Mouse (Mus musculus): Measurements from ENCODE around the gene Rtn4rl1. TPM values are rescaled to one million over a fixed set of nuclear protein-coding genes. Genes with fewer than 3 reads are reported as not detected.
A peak's percentile ranks its signal among the peaks of the same experiment; 100 is the strongest.

Gene Rtn4rl1
- polyA plus RNA-seq, 1 experiment from 2014 or later: 2.1 TPM

DNA sequence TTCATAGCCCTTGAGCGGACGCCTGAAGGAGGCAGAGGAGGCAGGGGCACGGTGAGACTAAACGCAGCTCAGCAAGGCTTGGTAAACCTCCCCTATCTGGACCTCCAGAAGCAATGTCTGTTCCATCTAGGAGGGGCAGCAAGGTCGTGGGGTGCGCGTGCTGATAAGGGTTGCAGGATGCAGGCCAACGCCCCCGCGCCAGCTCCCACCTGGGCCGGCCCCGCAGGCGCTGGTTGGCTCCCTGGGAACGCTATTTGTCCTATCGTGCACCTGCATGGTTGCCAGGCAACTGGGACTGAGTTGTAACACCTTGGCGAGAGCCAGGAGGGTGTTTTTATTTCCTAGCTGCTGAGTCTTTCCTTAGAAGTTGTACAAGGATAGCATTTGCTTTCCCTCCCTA, 41.2 kb downstream of the Rtn4rl1 start:
- WGBS: 16% methylated on average over 16 of the region's 16 CpGs
- Histone ChIP-seq H3K4me1 (peaks cover 21% of the 10 kb centered on the region), H3K4me3 (0 out of 2 replicates have a peak overlapping the region, but pooled peaks have one; percentile 28), H3K27ac (replicated peaks) (no peak overlapping the region), H3K36me3 (replicated peaks) (no peaks in the 10 kb centered on the region), H3K27me3 (replicated peaks; ENCODE audit: low read depth, poor library complexity, severe bottlenecking) (peaks cover 56% of the 10 kb centered on the region), H3K9me3 (no peaks in the 10 kb centered on the region)
- DNase-seq (ENCODE audit: low spot score): peak; percentile 45

DNA sequence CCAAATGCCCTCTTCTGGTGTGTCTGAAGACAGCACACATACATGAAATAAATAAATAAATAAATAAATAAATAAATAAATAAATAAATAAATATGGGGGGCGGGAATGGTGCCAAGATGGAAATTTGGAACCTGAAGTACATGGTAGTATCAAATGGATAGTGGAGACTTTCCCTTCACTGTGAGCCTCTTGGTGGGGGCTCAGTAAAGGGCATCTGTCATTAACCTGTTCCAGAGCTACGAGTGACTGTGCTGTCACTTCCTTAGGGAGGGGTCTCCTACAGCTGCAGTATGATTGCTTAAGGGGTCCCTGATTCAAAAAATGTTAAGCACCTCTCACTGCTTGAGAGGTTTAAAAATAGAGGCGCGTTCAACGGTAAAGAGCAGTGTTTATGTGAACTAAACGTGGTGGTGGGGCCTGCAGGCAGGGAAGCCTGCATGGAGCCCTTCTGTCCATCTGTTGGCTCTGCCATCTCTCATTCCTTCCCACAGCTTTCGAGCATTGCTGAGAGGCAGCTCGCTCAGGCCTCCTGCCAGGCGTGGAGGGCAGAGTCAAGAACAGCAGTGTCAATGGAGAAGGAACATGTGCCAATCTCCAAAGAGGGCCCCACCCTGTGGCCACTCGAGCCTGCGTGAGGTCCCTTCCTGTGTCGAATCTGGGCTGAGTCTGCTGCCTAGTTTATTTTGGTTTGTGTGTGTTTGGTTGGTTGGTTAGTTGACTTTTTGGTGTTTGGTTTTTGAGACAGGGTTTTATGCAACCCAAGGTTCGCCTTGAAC, 46.8 kb downstream of the Rtn4rl1 start:
- Histone ChIP-seq H3K27ac (replicated peaks) (no peak overlapping the region), H3K27me3 (replicated peaks; ENCODE audit: low read depth, poor library complexity, severe bottlenecking) (peaks cover 21% of the 10 kb centered on the region), H3K9me3 (no peaks in the 10 kb centered on the region), H3K4me1 (peaks cover 16% of the 10 kb centered on the region), H3K4me3 (no peak overlapping the region), H3K36me3 (replicated peaks) (no peaks in the 10 kb centered on the region)
- 82% methylated on average over 13 of the region's 13 CpGs for WGBS
- DNase-seq (ENCODE audit: low spot score): no peak

DNA sequence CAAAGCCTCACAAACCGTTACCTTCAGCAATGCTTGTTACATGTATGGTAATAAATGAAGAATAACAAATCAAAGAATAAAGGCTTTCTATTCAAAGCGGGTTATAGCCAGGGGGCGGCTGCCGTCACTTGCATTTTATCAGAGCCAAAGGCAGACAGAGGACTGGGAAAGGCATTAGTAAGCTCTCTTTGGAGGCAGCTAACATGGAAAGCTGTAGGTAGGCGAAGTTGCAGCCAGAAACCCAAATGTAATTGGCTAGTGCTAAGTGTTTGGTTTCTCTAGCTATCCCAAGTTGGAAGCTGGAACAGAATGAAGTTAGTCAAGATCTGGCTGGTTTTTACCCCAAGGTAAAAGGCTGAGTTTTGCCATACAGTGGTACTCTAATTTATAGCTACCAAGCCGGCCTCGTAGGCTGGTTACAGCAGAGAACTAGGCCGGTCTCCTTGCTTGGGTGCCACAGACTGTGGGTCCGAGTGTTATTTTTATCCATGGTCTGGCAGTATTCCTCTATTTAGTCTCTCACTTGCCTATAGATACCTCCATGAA, 49.2 kb downstream of the Rtn4rl1 start:
- Histone ChIP-seq H3K36me3 (replicated peaks) (no peaks in the 10 kb centered on the region), H3K27me3 (replicated peaks; ENCODE audit: low read depth, poor library complexity, severe bottlenecking) (no peaks in the 10 kb centered on the region), H3K9me3 (no peaks in the 10 kb centered on the region), H3K27ac (replicated peaks) (no peak overlapping the region), H3K4me1 (peaks cover 24% of the 10 kb centered on the region), H3K4me3 (no peak overlapping the region)
- WGBS: 85% methylated on average over 9 of the region's 9 CpGs
- no peak for DNase-seq (ENCODE audit: low spot score)

DNA sequence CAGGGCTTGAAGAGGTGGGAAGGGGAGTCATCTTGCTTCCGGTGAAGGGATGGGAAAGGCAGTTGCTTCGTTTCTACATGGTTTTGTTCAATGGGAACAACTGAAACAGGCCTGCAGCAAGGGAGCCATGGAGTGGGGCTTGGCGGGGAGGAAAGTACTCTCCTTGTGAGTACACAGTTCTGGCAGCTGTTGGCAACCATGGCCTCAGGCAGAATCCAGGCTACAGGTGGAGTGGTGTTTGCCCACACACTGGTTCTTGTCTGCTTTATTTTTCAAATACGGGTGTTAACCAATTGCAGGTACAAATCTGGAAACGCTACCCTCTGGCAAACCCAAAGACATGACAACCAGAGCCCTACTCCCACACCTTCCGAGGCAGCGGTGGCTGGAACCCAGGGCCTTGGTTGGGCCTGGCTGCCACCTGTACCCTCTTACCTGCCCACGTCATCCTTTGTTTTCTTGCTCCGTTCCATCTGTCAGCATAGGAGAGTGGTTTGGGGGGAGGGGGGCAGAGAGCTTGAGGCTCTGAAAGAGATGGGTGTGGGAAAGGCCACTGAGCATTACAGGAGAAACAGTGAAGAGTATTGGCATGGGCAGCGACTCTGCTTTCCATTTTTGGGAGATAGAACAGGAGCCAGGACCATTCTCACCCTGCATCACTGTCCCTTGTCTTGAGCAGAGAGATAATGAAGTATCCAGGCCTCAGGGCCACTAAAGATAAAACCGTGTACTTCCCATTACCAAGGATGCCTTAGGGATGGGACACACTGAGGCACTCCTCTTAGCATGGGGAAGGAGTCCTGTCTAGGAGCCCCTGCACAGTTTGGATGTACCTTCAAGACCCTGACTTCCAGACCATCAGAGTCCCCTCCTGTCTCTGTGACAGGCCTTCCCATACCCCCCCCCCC, 51.0 kb downstream of the Rtn4rl1 start:
- 0 out of 2 replicates have a peak overlapping the region, but pooled peaks have one; percentile 32 for H3K27ac ChIP-seq (replicated peaks)
- WGBS: 81% methylated on average over 11 of the region's 11 CpGs
- peaks cover 36% of the 10 kb centered on the region for H3K4me1 ChIP-seq
- H3K4me3 ChIP-seq: no peak overlapping the region
- DNase-seq (ENCODE audit: low spot score): no peak
- no peaks in the 10 kb centered on the region for H3K9me3 ChIP-seq
- no peaks in the 10 kb centered on the region for H3K36me3 ChIP-seq (replicated peaks)
- H3K27me3 ChIP-seq (replicated peaks; ENCODE audit: low read depth, poor library complexity, severe bottlenecking): 0 out of 2 replicates have a peak, but pooled peaks cover 8% of the 10 kb centered on the region

DNA sequence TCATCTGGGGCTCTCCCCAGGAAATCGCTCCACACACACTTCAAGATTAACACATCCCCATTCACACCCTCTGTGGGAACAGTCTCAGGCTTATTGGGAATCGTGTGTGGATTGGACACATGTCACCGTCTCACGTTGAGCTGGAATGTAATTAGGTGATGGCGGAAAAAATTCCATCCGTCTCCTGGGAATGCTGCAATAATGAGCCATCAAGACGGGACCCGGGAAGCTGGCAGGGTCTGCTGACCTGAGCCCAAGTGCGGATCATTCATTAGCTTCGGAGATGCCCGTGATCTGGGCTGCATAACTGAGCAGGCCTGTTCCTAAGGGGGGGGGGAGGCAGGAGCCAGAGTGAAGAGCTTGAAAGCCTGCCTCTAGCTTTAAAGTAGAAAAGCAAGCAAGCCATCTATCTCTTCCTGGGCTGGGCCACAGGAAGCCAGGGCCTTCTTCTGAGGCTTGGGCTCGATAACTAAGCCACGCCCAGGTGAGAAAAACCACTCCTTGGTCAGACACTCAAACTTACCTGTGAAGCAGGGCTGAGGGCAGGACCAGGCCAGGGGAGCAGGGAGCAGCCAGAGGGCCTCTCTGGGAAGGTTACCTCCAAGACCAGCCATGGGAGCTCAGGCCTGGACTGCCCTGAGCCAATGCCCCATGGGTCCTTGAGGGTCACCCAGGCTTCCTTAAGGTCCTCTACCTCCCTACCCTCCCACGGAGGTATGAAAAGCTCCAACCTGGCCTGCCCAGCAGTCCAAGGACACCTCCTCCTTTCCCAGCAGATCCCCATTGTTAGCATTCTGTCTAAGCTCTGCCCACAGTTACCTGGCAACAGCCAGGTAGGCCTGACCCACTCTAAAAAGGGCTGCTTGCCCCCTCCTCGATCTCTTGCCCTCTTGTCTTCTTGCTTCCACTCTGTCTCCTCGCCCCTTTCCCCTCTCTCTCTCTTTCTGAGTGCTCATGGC, 52.1 kb downstream of the Rtn4rl1 start:
- H3K36me3 ChIP-seq (replicated peaks): no peaks in the 10 kb centered on the region
- no peak for DNase-seq (ENCODE audit: low spot score)
- 0 out of 2 replicates have a peak overlapping the region, but pooled peaks have one; percentile 10 for H3K27ac ChIP-seq (replicated peaks)
- H3K4me1 ChIP-seq: peaks cover 46% of the 10 kb centered on the region
- 63% methylated on average over 16 of the region's 16 CpGs for WGBS
- 0 out of 2 replicates have a peak, but pooled peaks cover 8% of the 10 kb centered on the region for H3K27me3 ChIP-seq (replicated peaks; ENCODE audit: low read depth, poor library complexity, severe bottlenecking)
- H3K9me3 ChIP-seq: no peaks in the 10 kb centered on the region
- H3K4me3 ChIP-seq: no peak overlapping the region

DNA sequence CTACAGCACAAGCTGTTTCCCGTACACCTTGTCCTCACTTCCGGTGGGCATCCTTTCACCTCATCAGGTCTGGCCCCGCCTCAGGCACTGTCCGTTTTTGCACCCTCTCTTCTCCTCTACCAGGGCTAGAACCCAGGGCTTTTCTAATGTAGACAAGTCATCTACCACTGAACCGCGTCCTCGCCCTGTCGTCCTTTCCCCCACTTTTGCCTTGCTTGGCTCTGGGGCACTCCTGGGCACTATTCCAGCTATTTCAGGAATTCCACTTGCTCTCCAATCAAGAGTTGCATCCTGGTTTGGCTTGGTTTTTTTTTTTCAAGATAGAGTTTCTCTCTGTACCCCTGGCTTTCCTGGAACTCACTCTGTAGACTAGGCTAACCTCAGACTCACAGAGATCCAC, 53.0 kb downstream of the Rtn4rl1 start:
- DNase-seq (ENCODE audit: low spot score): no peak
- Histone ChIP-seq H3K4me3 (no peak overlapping the region), H3K36me3 (replicated peaks) (no peaks in the 10 kb centered on the region), H3K27ac (replicated peaks) (no peak overlapping the region), H3K27me3 (replicated peaks; ENCODE audit: low read depth, poor library complexity, severe bottlenecking) (0 out of 2 replicates have a peak, but pooled peaks cover 8% of the 10 kb centered on the region), H3K9me3 (no peaks in the 10 kb centered on the region), H3K4me1 (peaks cover 56% of the 10 kb centered on the region)
- 88% methylated on average over 8 of the region's 8 CpGs for WGBS

DNA sequence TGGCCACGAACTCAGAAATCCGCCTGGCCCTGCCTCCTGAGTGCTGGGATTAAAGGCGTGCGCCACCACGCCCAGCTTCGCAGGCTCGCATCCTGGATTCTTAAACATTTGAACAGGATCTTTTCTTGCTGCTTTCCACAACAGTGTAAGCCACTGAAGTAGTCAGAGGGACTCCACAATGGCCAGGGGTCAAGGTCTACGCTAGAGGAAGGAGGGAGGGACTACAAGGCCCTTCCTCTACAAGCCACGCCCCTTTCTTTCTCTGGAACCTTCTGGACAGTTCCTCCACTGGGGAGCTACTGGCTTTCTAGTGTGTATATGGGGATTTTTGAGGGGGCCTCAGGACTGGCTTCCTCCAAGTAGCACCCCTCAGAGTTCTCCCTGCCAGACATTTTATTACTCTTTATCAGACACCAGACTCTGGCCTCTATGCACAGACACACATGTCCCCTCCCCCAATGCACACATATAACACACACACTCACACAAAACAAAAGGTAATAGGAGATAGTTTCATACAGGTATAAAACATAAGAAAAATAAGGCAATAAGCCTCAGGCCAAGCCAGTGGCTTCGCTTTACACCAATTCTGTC, 53.7 kb downstream of the Rtn4rl1 start:
- H3K27me3 ChIP-seq (replicated peaks; ENCODE audit: low read depth, poor library complexity, severe bottlenecking): 0 out of 2 replicates have a peak, but pooled peaks cover 8% of the 10 kb centered on the region
- 93% methylated on average over 10 of the region's 10 CpGs for WGBS
- no peaks in the 10 kb centered on the region for H3K9me3 ChIP-seq
- no peaks in the 10 kb centered on the region for H3K36me3 ChIP-seq (replicated peaks)
- no peak overlapping the region for H3K27ac ChIP-seq (replicated peaks)
- no peak overlapping the region for H3K4me3 ChIP-seq
- DNase-seq (ENCODE audit: low spot score): no peak
- peaks cover 62% of the 10 kb centered on the region for H3K4me1 ChIP-seq

DNA sequence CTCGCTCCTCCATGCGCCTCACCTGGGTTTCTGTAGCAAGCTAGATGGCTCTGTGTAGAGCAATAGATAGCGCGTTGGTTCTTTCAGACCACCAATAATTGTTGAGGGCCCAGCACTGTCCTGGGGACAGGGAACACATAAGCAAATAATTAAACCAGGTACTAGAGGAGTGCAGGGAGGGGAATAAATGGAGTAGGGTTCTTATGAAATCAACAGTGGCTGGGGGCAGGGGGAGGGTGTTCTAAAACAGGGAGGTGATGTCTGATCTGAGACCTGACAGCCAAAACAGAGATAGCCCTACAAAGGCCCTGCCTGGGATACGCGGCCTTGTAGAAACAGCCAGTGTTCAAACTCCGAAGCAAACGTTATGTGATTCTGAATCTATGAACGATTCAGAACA, 56.0 kb downstream of the Rtn4rl1 start:
- Histone ChIP-seq H3K4me3 (no peak overlapping the region), H3K27ac (replicated peaks) (0 out of 2 replicates have a peak overlapping the region, but pooled peaks have one; percentile 60), H3K36me3 (replicated peaks) (no peaks in the 10 kb centered on the region), H3K9me3 (no peaks in the 10 kb centered on the region), H3K27me3 (replicated peaks; ENCODE audit: low read depth, poor library complexity, severe bottlenecking) (0 out of 2 replicates have a peak, but pooled peaks cover 8% of the 10 kb centered on the region), H3K4me1 (peaks cover 60% of the 10 kb centered on the region)
- 87% methylated on average over 9 of the region's 9 CpGs for WGBS
- no peak for DNase-seq (ENCODE audit: low spot score)

DNA sequence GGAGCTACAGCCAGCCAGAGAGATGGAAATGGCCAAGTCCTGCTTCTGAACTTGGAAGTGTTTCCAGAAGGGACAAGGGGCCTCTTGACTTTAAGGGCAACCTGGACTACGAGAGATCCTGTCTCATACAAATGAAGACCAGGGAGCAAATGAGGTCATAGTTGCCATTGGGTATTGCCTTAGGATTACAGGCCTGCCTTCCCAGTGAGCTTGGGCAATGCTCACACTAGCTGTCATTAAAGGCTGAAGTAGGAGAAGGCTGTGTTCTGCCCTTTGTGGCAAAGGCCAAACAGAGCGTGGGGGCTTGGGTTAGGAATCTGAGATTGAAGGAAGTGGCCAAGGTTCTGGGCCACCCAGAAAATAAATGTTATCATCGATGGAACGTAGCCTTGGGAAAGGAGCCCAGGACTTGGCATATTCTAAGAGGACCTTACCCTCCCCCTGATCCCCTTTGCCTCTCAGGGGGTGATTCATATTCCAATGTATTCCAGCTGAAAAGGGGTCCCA, 57.5 kb downstream of the Rtn4rl1 start:
- Histone ChIP-seq H3K4me1 (peaks cover 54% of the 10 kb centered on the region), H3K27ac (replicated peaks) (no peak overlapping the region), H3K36me3 (replicated peaks) (no peaks in the 10 kb centered on the region), H3K9me3 (no peaks in the 10 kb centered on the region), H3K4me3 (no peak overlapping the region), H3K27me3 (replicated peaks; ENCODE audit: low read depth, poor library complexity, severe bottlenecking) (0 out of 2 replicates have a peak, but pooled peaks cover 8% of the 10 kb centered on the region)
- DNase-seq (ENCODE audit: low spot score): no peak
- WGBS: 70% methylated on average over 4 of the region's 4 CpGs

DNA sequence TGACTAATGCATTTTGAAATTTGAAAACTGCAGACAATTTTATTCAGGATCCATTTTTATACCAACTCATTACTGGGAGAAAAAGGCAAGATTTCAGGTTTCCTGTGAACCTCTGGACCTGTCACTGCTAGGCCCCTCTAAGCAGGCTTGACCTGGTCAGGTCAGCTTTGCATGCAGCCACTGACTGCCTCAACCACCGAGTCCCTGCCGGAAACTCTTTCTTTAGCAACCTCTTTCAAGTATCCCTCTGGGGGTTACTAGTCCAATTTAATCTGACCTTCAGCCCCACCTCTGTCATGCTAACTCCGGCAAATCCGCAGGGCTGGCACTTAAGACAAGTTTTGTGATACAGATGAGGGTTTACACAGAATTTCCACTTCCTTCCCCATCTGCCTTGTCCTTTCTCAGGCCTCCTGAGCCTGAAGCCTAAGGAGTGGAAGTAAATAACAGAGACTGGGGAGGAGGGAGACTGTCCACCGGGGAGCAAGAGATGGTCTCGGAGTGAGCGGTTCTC, 58.0 kb downstream of the Rtn4rl1 start:
- Histone ChIP-seq H3K27ac (replicated peaks) (0 out of 2 replicates have a peak overlapping the region, but pooled peaks have one; percentile 2), H3K27me3 (replicated peaks; ENCODE audit: low read depth, poor library complexity, severe bottlenecking) (0 out of 2 replicates have a peak, but pooled peaks cover 8% of the 10 kb centered on the region), H3K9me3 (no peaks in the 10 kb centered on the region), H3K36me3 (replicated peaks) (no peaks in the 10 kb centered on the region), H3K4me1 (peaks cover 53% of the 10 kb centered on the region), H3K4me3 (no peak overlapping the region)
- DNase-seq (ENCODE audit: low spot score): no peak
- 31% methylated on average over 7 of the region's 7 CpGs for WGBS

All from embryonic facial prominence, embryonic 10.5 days (tissue).